In genomic region chr11:70520178-70520769, GRCm38 (mm10) we compare ENCODE assay signal across 9 mouse cellular contexts. TPM values are rescaled to one million over a fixed set of nuclear protein-coding genes. Genes with fewer than 3 reads are reported as not detected.
A peak's percentile ranks its signal among the peaks of the same experiment; 100 is the strongest.
DNase-seq lines count a peak whose midpoint lies in the region; ATAC-seq and TF ChIP-seq lines count a peak whose summit lies in the region.
"Had no signal": no experiment of that assay in that cellular context is flagged by ENCODE, and none has a peak within 500 bp of the region (broad histone marks: within the 10 kb centered on the region; RNA-seq: fewer than 3 reads in every experiment).

No protein-coding gene starts in this region.

- no peaks in the 10 kb centered on the region for H3K9me3 ChIP-seq in forebrain, postnatal 0 days (ENCODE audit: low read length)
- H3K9me3 ChIP-seq in hindbrain, embryonic 13.5 days: no peaks in the 10 kb centered on the region
- H3K9me3 ChIP-seq in liver, embryonic 15.5 days (replicated peaks): no peaks in the 10 kb centered on the region

- peak overlapping the region; percentile 44 for H3K4me3 ChIP-seq in brown adipose tissue, adult 24 weeks (ENCODE audit: insufficient read depth, low read depth, low read length)
- H3K4me3 ChIP-seq in forebrain, postnatal 0 days (ENCODE audit: low read depth, low read length): peak overlapping the region; percentile 11
- peak overlapping the region; percentile 24 for H3K4me3 ChIP-seq in hindbrain, embryonic 13.5 days
- H3K4me3 ChIP-seq in liver, embryonic 15.5 days (replicated peaks): peak overlapping the region; percentile 42

- H3K27me3 ChIP-seq in forebrain, postnatal 0 days (ENCODE audit: insufficient read depth, low read length): no peaks in the 10 kb centered on the region
- peaks cover 15% of the 10 kb centered on the region for H3K27me3 ChIP-seq in hindbrain, embryonic 13.5 days
- H3K27me3 ChIP-seq in liver, embryonic 15.5 days: peaks cover 14% of the 10 kb centered on the region

- H3K4me2 ChIP-seq in forebrain, postnatal 0 days (ENCODE audit: low read depth): peak overlapping the region; percentile 39
- peak overlapping the region; percentile 47 for H3K4me2 ChIP-seq in hindbrain, embryonic 13.5 days
- H3K4me2 ChIP-seq in liver, embryonic 15.5 days: peak overlapping the region; percentile 57

- DNase-seq in cerebellum, adult 11 months: peak; percentile 40
- no peak for DNase-seq in cerebellum, adult 9-10 months
- DNase-seq in forebrain, postnatal 0 days: peak; percentile 30
- DNase-seq in retina, postnatal 1 day: peak; percentile 65
- DNase-seq in spleen, adult 12 weeks (ENCODE audit: low spot score): no peak

- peak overlapping the region; percentile 50 for H3K9ac ChIP-seq in forebrain, postnatal 0 days
- H3K9ac ChIP-seq in hindbrain, embryonic 13.5 days: peak overlapping the region; percentile 63
- H3K9ac ChIP-seq in liver, embryonic 15.5 days: peak overlapping the region; percentile 15; the same call in 1 of the 2 replicates

- no peaks in the 10 kb centered on the region for H3K36me3 ChIP-seq in forebrain, postnatal 0 days (ENCODE audit: insufficient read depth)
- H3K36me3 ChIP-seq in hindbrain, embryonic 13.5 days: no peaks in the 10 kb centered on the region
- no peaks in the 10 kb centered on the region for H3K36me3 ChIP-seq in liver, embryonic 15.5 days (replicated peaks)

- H3K4me1 ChIP-seq in brown adipose tissue, adult 24 weeks (ENCODE audit: control insufficient read depth, insufficient read depth, insufficient read length, low read length): no peaks in the 10 kb centered on the region
- H3K4me1 ChIP-seq in forebrain, postnatal 0 days (ENCODE audit: insufficient read depth): 0 out of 2 replicates have a peak, but pooled peaks cover 3% of the 10 kb centered on the region
- peaks cover 13% of the 10 kb centered on the region for H3K4me1 ChIP-seq in hindbrain, embryonic 13.5 days (replicated peaks)
- peaks cover 30% of the 10 kb centered on the region for H3K4me1 ChIP-seq in liver, embryonic 15.5 days (replicated peaks)

- 14% methylated on average over 41 of the region's 41 CpGs for WGBS in forebrain, postnatal 0 days
- 14% methylated on average over 41 of the region's 41 CpGs for WGBS in hindbrain, embryonic 13.5 days
- 30% methylated on average over 41 of the region's 41 CpGs for WGBS in liver, embryonic 15.5 days (ENCODE audit: insufficient replicate concordance)

- ATAC-seq in forebrain, postnatal 0 days: peak; percentile 47; the same call in 1 of the 2 replicates
- ATAC-seq in hindbrain, embryonic 13.5 days (ENCODE audit: low FRiP score): peak; percentile 71; the same call in 1 of the 2 replicates
- 0 out of 2 replicates have a peak, but pooled peaks have one; percentile 3 for ATAC-seq in liver, embryonic 15.5 days (ENCODE audit: insufficient read depth)

- H3K27ac ChIP-seq in brown adipose tissue, adult 24 weeks (replicated peaks; ENCODE audit: low read depth, low read length): 0 out of 2 replicates have a peak overlapping the region, but pooled peaks have one; percentile 2
- H3K27ac ChIP-seq in forebrain, postnatal 0 days (ENCODE audit: low read depth, low read length): peak overlapping the region; percentile 35; the same call in 1 of the 2 replicates
- peak overlapping the region; percentile 56; the same call in 1 of the 2 replicates for H3K27ac ChIP-seq in hindbrain, embryonic 13.5 days
- peak overlapping the region; percentile 20 for H3K27ac ChIP-seq in liver, embryonic 15.5 days (replicated peaks)

- peak; percentile 22; the same call in 1 of the 2 replicates for TF ChIP-seq CTCF in forebrain, postnatal 0 days (IDR thresholded peaks at IDR 0.05; ENCODE audit: low read depth)

RNA-seq across cellular contexts. Expression of gene Gltpd2, which starts 1.3 kb away (rescaled TPM):
- not detected in 2 replicates for polyA plus RNA-seq in brown adipose tissue, adult 24 weeks (2012; ENCODE audit: insufficient read depth, insufficient read length, missing spikeins)
- total RNA-seq in forebrain, postnatal 0 days (2014; rRNA removed): not detected in 2 replicates
- 0.18 and 0.25 TPM in 2 replicates for polyA plus RNA-seq in forebrain, postnatal 0 days (2015; fragmentation: Nextera tagmentation; extraction: Ambion mirVana)
- 0.25 and 0.29 TPM in 2 replicates for polyA plus RNA-seq in hindbrain, embryonic 13.5 days (2015; fragmentation: Nextera tagmentation; extraction: Ambion mirVana)
- 31.9 and 36.3 TPM in 2 replicates for polyA plus RNA-seq in liver, embryonic 15.5 days (2015; fragmentation: Nextera tagmentation; extraction: Ambion mirVana)
- total RNA-seq: common myeloid progenitor, adult 5-6 weeks had no signal

RNA-seq across cellular contexts. Expression of gene Psmb6, which starts 4.9 kb away (rescaled TPM):
- polyA plus RNA-seq in brown adipose tissue, adult 24 weeks (2012; ENCODE audit: insufficient read depth, insufficient read length, missing spikeins): 221 and 229 TPM in 2 replicates
- total RNA-seq in forebrain, postnatal 0 days (2014; rRNA removed): 428 and 451 TPM in 2 replicates
- 820 and 1,026 TPM in 2 replicates for polyA plus RNA-seq in forebrain, postnatal 0 days (2015; fragmentation: Nextera tagmentation; extraction: Ambion mirVana)
- polyA plus RNA-seq in hindbrain, embryonic 13.5 days (2015; fragmentation: Nextera tagmentation; extraction: Ambion mirVana): 802 and 803 TPM in 2 replicates
- 316 and 337 TPM in 2 replicates for polyA plus RNA-seq in liver, embryonic 15.5 days (2015; fragmentation: Nextera tagmentation; extraction: Ambion mirVana)

RNA-seq across cellular contexts. Expression of gene Vmo1, which starts 5.9 kb away (rescaled TPM):
- not detected in 2 replicates for polyA plus RNA-seq in brown adipose tissue, adult 24 weeks (2012; ENCODE audit: insufficient read depth, insufficient read length, missing spikeins)
- not detected in 2 replicates for total RNA-seq in forebrain, postnatal 0 days (2014; rRNA removed)
- 0.24 TPM in 1 of 2 replicates, not detected in the other for polyA plus RNA-seq in forebrain, postnatal 0 days (2015; fragmentation: Nextera tagmentation; extraction: Ambion mirVana)
- polyA plus RNA-seq in hindbrain, embryonic 13.5 days (2015; fragmentation: Nextera tagmentation; extraction: Ambion mirVana): 0.31 TPM in 1 of 2 replicates, not detected in the other
- polyA plus RNA-seq in liver, embryonic 15.5 days (2015; fragmentation: Nextera tagmentation; extraction: Ambion mirVana): 0.31 and 0.43 TPM in 2 replicates
- total RNA-seq: common myeloid progenitor, adult 5-6 weeks had no signal

RNA-seq across cellular contexts. Expression of gene Gm40193, which starts 12.5 kb away (rescaled TPM):
- not detected in 2 replicates for polyA plus RNA-seq in brown adipose tissue, adult 24 weeks (2012; ENCODE audit: insufficient read depth, insufficient read length, missing spikeins)
- not detected in 2 replicates for total RNA-seq in forebrain, postnatal 0 days (2014; rRNA removed)
- not detected in 2 replicates for polyA plus RNA-seq in forebrain, postnatal 0 days (2015; fragmentation: Nextera tagmentation; extraction: Ambion mirVana)
- not detected in 2 replicates for polyA plus RNA-seq in hindbrain, embryonic 13.5 days (2015; fragmentation: Nextera tagmentation; extraction: Ambion mirVana)
- not detected in 2 replicates for polyA plus RNA-seq in liver, embryonic 15.5 days (2015; fragmentation: Nextera tagmentation; extraction: Ambion mirVana)
- total RNA-seq: common myeloid progenitor, adult 5-6 weeks had no signal

RNA-seq across cellular contexts. Expression of gene Tm4sf5, which starts 15.2 kb away (rescaled TPM):
- polyA plus RNA-seq in brown adipose tissue, adult 24 weeks (2012; ENCODE audit: insufficient read depth, insufficient read length, missing spikeins): not detected in 2 replicates
- total RNA-seq in forebrain, postnatal 0 days (2014; rRNA removed): 2.8 and 6.3 TPM in 2 replicates
- 7.5 and 11.6 TPM in 2 replicates for polyA plus RNA-seq in forebrain, postnatal 0 days (2015; fragmentation: Nextera tagmentation; extraction: Ambion mirVana)
- polyA plus RNA-seq in hindbrain, embryonic 13.5 days (2015; fragmentation: Nextera tagmentation; extraction: Ambion mirVana): 0.83 and 2.3 TPM in 2 replicates
- 0.89 and 1.5 TPM in 2 replicates for polyA plus RNA-seq in liver, embryonic 15.5 days (2015; fragmentation: Nextera tagmentation; extraction: Ambion mirVana)
- total RNA-seq: common myeloid progenitor, adult 5-6 weeks had no signal

Comparison
In these comparisons a context has a peak if more than half of its experiments do, and no peak if none do; other contexts are left out.
1. DNase-seq: peak in cerebellum, adult 11 months (single experiment), forebrain, postnatal 0 days (single experiment) and retina, postnatal 1 day (single experiment); none in cerebellum, adult 9-10 months (single experiment) and spleen, adult 12 weeks (single experiment).
2. H3K27ac ChIP-seq: peak in every context shown above with its lines; median percentile 56 in hindbrain, embryonic 13.5 days; 35 in forebrain, postnatal 0 days; 20 in liver, embryonic 15.5 days; 2 in brown adipose tissue, adult 24 weeks.
3. ATAC-seq: peak in every context shown above with its lines; median percentile 71 in hindbrain, embryonic 13.5 days; 47 in forebrain, postnatal 0 days; 3 in liver, embryonic 15.5 days.
4. RNA of gene Gltpd2, which starts 1.3 kb away (polyA plus RNA-seq): 31.9 to 36.3 TPM in liver, embryonic 15.5 days; 0.25 to 0.29 TPM in hindbrain, embryonic 13.5 days, 0.18 to 0.25 TPM in forebrain, postnatal 0 days and not detected in brown adipose tissue, adult 24 weeks; every median in the first group is over 10 times any median in the second.
5. Peak in every context shown above with its lines, with median percentiles within 50 percentile points of each other: H3K4me3 ChIP-seq, H3K4me2 ChIP-seq and H3K9ac ChIP-seq.